Mouse (Mus musculus): Measurements from ENCODE around the gene Creb5.

GRCm38 (mm10) chr6:53685323-53685722 lies 398.3 kb downstream of the Creb5 start:
- TF ChIP-seq POLR2A (IDR thresholded peaks at IDR 0.05; ENCODE audit: insufficient read depth, low read depth, low read length) (no peak), CTCF (IDR thresholded peaks at IDR 0.05) (no peak), EP300 (IDR thresholded peaks at IDR 0.05; ENCODE audit: insufficient read depth, low read depth, low read length) (no peak)

Measured in heart, adult 2 months (tissue).